Mouse (Mus musculus) ES-CJ7 (cell line): ENCODE data around the gene Aoc3.
"Not testable (repeated sequence)": the region's sequence is repeated elsewhere in the genome, so short reads cannot be mapped to it uniquely, and the experiment has no call there.

Experiments used
- DNase-seq: peaks from one replicate; pipeline ENCODE4 v3.0.0; 2011; ENCODE audit warnings: low read depth, low spot score

Gene Aoc3

DNA sequence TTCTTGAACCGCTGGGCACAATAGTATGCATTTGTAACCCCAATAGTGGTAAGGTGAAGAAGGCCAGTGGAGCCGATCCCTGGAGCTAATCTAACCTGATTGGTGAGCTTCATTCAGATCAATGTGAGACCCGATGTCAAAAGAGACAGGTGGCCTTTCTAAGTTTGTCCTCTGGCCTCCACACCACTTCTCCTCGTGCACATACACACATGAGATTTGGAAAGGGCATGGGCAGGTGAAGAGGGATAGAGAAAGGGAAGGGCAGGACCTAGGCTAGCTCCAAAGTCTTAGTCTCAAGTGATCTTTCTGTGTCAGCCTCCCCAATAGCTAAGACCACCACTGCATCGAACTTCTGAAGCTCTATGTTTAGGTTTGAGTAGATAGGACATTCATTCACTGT lies 39.7 kb downstream of the Aoc3 start:
- DNase-seq, result no peak

DNA sequence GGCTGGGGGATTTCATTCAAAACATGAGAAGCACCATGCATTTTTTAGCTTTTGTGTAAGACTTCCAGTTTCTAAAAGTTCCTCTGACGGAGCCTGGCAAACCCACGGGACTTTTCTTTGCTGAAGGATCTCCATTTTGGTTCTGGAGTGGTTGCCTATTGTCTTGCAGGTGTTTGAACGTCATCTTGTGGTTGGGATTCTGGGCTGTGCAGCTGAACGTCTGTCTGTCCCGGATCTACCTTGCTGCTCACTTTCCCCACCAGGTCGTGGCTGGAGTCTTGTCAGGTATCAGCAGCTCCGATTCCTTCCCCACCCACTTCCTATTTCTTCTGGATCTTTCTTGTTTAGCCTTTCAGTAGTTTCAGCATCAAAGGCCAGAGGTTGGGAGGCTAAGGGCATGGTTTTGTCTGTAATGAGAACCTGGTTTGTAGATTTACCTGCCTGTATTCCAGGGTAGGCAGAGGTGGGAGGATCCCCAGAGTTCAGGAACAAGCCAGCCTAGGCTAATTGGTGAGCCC lies 44.1 kb downstream of the Aoc3 start:
- no peak for DNase-seq

GRCm38 (mm10) chr11:101378196-101378595 lies 47.8 kb downstream of the Aoc3 start:
- DNase-seq, result not testable (repeated sequence)

GRCm38 (mm10) chr11:101378926-101379325 lies 48.5 kb downstream of the Aoc3 start:
- no peak for DNase-seq

DNA sequence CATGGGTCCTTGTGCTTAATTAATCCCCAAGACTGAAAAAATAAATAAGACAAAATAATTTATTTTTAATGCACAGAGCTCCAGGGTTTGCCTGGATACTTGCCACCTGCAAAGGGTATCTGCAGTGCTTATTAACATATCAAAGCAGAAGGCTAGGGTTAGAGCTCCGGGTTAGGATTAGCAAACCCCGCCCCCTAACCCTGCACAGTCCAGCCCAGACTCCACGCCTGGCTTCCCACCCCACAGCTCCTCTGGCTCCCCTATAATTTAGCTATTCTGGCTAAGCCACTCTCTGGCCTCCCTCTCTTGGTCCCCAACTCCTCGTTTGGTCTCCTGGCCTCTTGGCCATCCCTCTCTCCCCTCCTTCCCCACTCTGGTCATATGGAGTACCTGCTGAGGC lies 51.4 kb downstream of the Aoc3 start:
- DNase-seq, result peak; percentile 60
